Mouse (Mus musculus) intestine, embryonic 16.5 days (tissue): ENCODE data around the gene Ubxn1. TPM values are rescaled to one million over a fixed set of nuclear protein-coding genes. Genes with fewer than 3 reads are reported as not detected.
"Not testable (repeated sequence)": the region's sequence is repeated elsewhere in the genome, so short reads cannot be mapped to it uniquely, and the experiment has no call there.

Experiments used
- ATAC-seq: fragments of 200-750 bp; cut with Nextera tagmentation; 2 replicates; pipeline ENCODE4 v1.8.0; 2017; ENCODE audit warnings: moderate TSS enrichment, moderate library complexity
- H3K27ac ChIP-seq: fragments of 300-500 bp; sonication (generic); 2 replicates; pipeline ENCODE4 v1.5.1; 2014; ENCODE audit warnings: mild to moderate bottlenecking, low read length
- H3K27me3 ChIP-seq: fragments of 300-500 bp; sonication (generic); replicated peaks from 2 replicates; pipeline ENCODE4 v1.6.1; 2014; ENCODE audit warnings: low read length, control low read depth, mixed read lengths; ENCODE audit not compliant: control insufficient read depth, insufficient read depth
- H3K36me3 ChIP-seq: fragments of 300-500 bp; sonication (generic); 2 replicates; pipeline ENCODE4 v1.6.1; 2014; ENCODE audit warnings: low read length, control low read depth; ENCODE audit not compliant: control insufficient read depth, insufficient read depth
- H3K4me1 ChIP-seq: fragments of 300-500 bp; sonication (generic); 2 replicates; pipeline ENCODE4 v1.6.1; 2014; ENCODE audit warnings: low read length, control low read depth, mixed read lengths; ENCODE audit not compliant: control insufficient read depth, insufficient read depth
- H3K4me2 ChIP-seq: fragments of 300-500 bp; sonication (generic); 2 replicates; pipeline ENCODE4 v1.6.1; 2014; ENCODE audit warnings: low read depth, low read length, control low read depth
- H3K4me3 ChIP-seq: fragments of 300-500 bp; sonication (generic); 2 replicates; pipeline ENCODE4 v1.5.1; 2014; ENCODE audit warnings: mild to moderate bottlenecking, low read length
- H3K9ac ChIP-seq: fragments of 300-500 bp; sonication (generic); 2 replicates; pipeline ENCODE4 v1.6.1; 2014; ENCODE audit warnings: low read depth, low read length
- H3K9me3 ChIP-seq: fragments of 300-500 bp; sonication (generic); 2 replicates; pipeline ENCODE4 v1.6.1; 2016; ENCODE audit warnings: low read length, control low read depth; ENCODE audit not compliant: control insufficient read depth
- WGBS: fragments of 180-500 bp; shearing (Covaris S2); extraction: QIAGEN DNeasy Blood & Tissue Kit; methylation state at CpG from one replicate; pipeline ENCODE4 v1.1.7; 2014; 5-methylcytosine and 5-hydroxymethylcytosine counted together
- polyA plus RNA-seq: library from polyadenylated mRNA; unstranded; fragments of >200 nt; fragmentation: Nextera tagmentation; extraction: Ambion mirVana; gene quantifications from 2 replicates; pipeline ENCODE4 v1.2.1, GENCODE M21; 2015

Gene Ubxn1
- polyA plus RNA-seq, result 158 and 170 TPM in 2 replicates

DNA sequence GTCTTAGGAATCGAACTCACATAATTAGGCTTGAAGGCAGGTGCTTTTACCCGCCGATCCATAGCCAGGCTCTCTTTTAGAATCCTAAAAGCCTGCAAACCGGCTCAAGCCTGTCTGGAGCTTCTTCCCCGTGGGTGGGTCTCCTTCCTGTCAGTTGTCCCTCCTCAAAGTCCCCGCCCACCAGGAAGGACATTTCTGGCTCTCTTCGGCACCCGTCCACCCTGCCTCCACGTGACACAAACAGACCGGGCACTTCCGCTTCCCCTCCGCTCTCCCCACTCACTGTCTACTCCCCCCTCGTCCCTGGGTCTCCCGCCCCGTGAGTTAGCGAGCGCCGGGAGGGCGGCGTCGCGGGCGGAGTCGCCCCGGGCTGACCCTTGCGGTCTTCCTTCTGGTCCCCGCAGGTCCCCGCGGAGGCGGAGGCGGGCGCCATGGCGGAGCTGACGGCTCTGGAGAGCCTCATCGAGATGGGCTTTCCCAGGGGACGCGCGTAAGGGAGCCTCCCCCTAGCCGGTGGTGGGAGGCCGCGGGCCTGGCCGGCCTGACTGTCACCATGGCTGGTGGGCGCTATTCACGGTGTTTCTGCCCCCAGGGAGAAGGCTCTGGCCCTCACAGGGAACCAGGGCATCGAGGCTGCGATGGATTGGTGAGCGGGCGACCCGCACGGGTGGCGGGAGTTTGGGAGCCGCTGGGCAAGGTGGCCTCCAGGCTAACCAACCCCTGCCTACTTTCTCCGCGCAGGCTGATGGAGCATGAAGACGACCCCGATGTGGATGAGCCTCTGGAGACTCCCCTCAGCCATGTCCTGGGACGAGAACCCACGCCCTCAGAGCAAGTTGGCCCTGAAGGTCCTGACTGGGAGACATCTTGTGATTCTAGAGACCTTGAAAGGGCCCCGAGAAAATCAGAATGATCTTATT is at the start of gene Ubxn1:
TSS of gene Ubxn1 (plus strand) at position 230 of the 920 bp plus-strand sequence.
- peak within 1 kb of the TSS; percentile 98 for H3K9ac ChIP-seq
- WGBS, result under 1% methylated on average over 58 of the region's 59 CpGs
- H3K27me3 ChIP-seq, result no peaks in the 10 kb centered on the region
- peak; percentile 97 for ATAC-seq
- peak within 1 kb of the TSS; percentile 82 for H3K4me2 ChIP-seq
- H3K4me1 ChIP-seq, result peaks cover 10% of the 10 kb centered on the region
- peaks cover 7% of the 10 kb centered on the region for H3K36me3 ChIP-seq
- no peaks in the 10 kb centered on the region for H3K9me3 ChIP-seq
- H3K27ac ChIP-seq, result peak within 1 kb of the TSS; percentile 89
- H3K4me3 ChIP-seq, result peak within 1 kb of the TSS; percentile 98

DNA sequence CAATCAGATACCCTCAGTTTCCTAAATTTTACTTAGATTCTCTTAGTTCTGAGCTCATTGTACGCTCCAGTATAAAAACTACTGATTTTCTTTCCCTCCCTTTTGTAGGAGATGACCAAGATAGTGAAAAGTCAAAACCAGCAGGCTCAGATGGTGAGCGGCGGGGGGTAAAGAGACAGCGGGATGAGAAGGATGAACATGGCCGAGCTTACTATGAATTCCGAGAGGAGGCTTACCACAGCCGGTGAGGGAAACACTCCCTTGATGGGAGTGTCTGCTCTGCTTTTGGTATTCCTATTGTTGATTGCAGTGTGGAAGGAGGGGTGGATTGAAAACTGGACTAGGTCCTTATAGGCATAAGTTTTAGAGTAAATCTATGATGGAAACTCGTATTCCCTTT is 48.6 kb upstream of the Ubxn1 start:
- peaks cover 12% of the 10 kb centered on the region; the same call in 1 of the 2 replicates for H3K4me1 ChIP-seq
- H3K4me2 ChIP-seq, result peak overlapping the region; percentile 87
- H3K27me3 ChIP-seq, result no peaks in the 10 kb centered on the region
- H3K36me3 ChIP-seq, result peaks cover 21% of the 10 kb centered on the region
- peak overlapping the region; percentile 34 for H3K4me3 ChIP-seq
- ATAC-seq, result no peak
- H3K27ac ChIP-seq, result no peak overlapping the region
- H3K9me3 ChIP-seq, result no peaks in the 10 kb centered on the region
- 64% methylated on average over 8 of the region's 8 CpGs for whole genome bisulfite sequencing
- H3K9ac ChIP-seq, result peak overlapping the region; percentile 40; the same call in 1 of the 2 replicates

- Histone ChIP-seq H3K4me1 (no peaks in the 10 kb centered on the region), H3K9ac (no peak within 1 kb of the TSS), H3K4me3 (no peak within 1 kb of the TSS), H3K27ac (no peak within 1 kb of the TSS), H3K27me3 (no peaks in the 10 kb centered on the region), H3K4me2 (no peak within 1 kb of the TSS), H3K9me3 (no peaks in the 10 kb centered on the region), H3K36me3 (peaks cover 53% of the 10 kb centered on the region)
- no peak for ATAC-seq
- WGBS, result 90% methylated on average over 8 of the region's 8 CpGs
Observed at GRCm38 (mm10) chr19:8829660-8830059, 41.6 kb upstream of the Ubxn1 start, which contains the start of gene AC129217.1. Gene AC129217.1 (plus strand): TSS chr19:8829773.

GRCm38 (mm10) chr19:8830664-8831063 is 40.6 kb upstream of the Ubxn1 start:
- no peaks in the 10 kb centered on the region for H3K9me3 ChIP-seq
- peaks cover 53% of the 10 kb centered on the region for H3K36me3 ChIP-seq
- H3K27ac ChIP-seq, result no peak overlapping the region
- no peak overlapping the region for H3K4me3 ChIP-seq
- ATAC-seq, result no peak
- 92% methylated on average over 8 of the region's 8 CpGs for WGBS
- H3K27me3 ChIP-seq, result no peaks in the 10 kb centered on the region
- H3K4me2 ChIP-seq, result no peak overlapping the region
- H3K4me1 ChIP-seq, result no peaks in the 10 kb centered on the region
- H3K9ac ChIP-seq, result no peak overlapping the region

- Histone ChIP-seq H3K4me2 (no peak overlapping the region), H3K4me1 (no peaks in the 10 kb centered on the region), H3K27ac (no peak overlapping the region), H3K36me3 (peaks cover 50% of the 10 kb centered on the region), H3K27me3 (no peaks in the 10 kb centered on the region), H3K9me3 (no peaks in the 10 kb centered on the region), H3K9ac (no peak overlapping the region), H3K4me3 (no peak overlapping the region)
- 84% methylated on average over 11 of the region's 11 CpGs for WGBS
- ATAC-seq, result no peak
Observed at GRCm38 (mm10) chr19:8831262-8831661, 40.0 kb upstream of the Ubxn1 start.

- peaks cover 40% of the 10 kb centered on the region for H3K36me3 ChIP-seq
- 89% methylated on average over 4 of the region's 4 CpGs for WGBS
Observed at GRCm38 (mm10) chr19:8832971-8833370, 38.3 kb upstream of the Ubxn1 start.

DNA sequence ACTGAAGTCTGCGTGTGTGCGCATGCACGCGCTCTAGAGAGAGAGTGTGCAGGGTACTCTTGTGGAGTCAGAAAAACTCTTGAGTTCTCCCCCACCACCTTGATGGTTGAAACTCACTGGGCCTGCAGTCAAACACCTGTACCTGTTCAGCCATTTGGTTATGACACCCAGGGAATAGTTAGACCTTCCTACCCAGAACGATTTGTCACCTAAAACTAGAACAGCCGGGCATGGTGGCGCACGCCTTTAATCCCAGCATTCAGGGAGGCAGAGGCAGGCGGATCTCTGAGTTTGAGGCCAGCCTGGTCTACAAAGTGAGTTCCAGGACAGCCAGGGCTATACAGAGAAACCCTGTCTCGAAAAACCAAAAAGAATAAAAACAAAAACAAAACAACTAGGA is 35.0 kb upstream of the Ubxn1 start:
- ATAC-seq, H3K4me3 ChIP-seq, H3K9ac ChIP-seq, H3K27me3 ChIP-seq, H3K4me2 ChIP-seq, H3K27ac ChIP-seq, H3K9me3 ChIP-seq: not testable (repeated sequence)
- WGBS, result 89% methylated on average over 10 of the region's 10 CpGs
- H3K4me1 ChIP-seq, result peaks cover 22% of the 10 kb centered on the region
- H3K36me3 ChIP-seq, result peaks cover 18% of the 10 kb centered on the region

More at GRCm38 (mm10) chr19:8832971-8833370, 38.3 kb upstream of the Ubxn1 start:
- Histone ChIP-seq H3K9me3 (no peaks in the 10 kb centered on the region), H3K9ac (no peak overlapping the region), H3K4me3 (no peak overlapping the region), H3K27ac (no peak overlapping the region), H3K4me2 (no peak overlapping the region), H3K4me1 (no peaks in the 10 kb centered on the region; the same call in 1 of the 2 replicates), H3K27me3 (no peaks in the 10 kb centered on the region)
- no peak for ATAC-seq

- peak within 1 kb of the TSS; percentile 98 for H3K4me2 ChIP-seq
- H3K4me3 ChIP-seq, result peak within 1 kb of the TSS; percentile 66
- ATAC-seq, result peak; percentile 79
- no peaks in the 10 kb centered on the region for H3K9me3 ChIP-seq
- H3K9ac ChIP-seq, result peak within 1 kb of the TSS; percentile 89
- H3K27me3 ChIP-seq, result no peaks in the 10 kb centered on the region
- H3K4me1 ChIP-seq, result peaks cover 22% of the 10 kb centered on the region
- under 1% methylated on average over 38 of the region's 38 CpGs for WGBS
- H3K36me3 ChIP-seq, result peaks cover 11% of the 10 kb centered on the region
- peak within 1 kb of the TSS; percentile 96 for H3K27ac ChIP-seq
Observed at GRCm38 (mm10) chr19:8837251-8837791, 34.0 kb upstream of the Ubxn1 start, which contains the start of gene Bscl2. Gene Bscl2 (plus strand): TSS chr19:8837467.

DNA sequence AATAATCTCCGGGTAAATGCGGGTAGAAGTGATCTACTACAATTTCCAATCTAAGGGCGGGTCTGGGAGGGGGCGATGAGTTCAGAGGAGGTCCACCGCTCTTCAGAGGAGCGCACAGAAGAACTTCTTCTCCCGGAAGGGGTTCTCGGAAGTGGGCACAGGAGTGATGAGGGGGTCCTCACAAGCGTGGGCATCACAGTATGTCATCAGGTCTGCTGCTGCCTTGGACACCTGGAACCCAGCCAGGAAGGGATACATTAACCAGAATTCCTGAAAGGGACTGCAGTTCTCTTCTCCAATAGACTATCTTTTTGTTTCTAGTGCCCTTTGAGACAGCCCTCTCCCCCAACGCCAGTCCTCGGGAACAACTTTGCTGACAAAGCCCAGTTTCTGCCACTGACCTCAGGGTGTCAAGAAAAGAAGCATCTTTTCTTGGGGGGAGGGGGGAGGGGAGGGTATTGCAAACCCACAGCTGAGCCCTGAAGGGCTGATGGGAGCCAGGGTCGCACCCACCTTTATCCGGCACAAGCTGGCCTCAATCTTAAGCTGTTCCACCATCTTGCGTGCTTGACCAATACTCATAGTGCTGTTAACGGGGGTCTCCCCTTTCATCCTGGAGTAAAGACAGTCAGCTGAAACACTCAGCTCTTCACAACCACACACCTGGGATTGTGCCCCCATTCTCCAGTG is 33.1 kb upstream of the Ubxn1 start:
- WGBS, result 16% methylated on average over 15 of the region's 15 CpGs
- peak overlapping the region; percentile 89 for H3K9ac ChIP-seq
- H3K27ac ChIP-seq, result peak overlapping the region; percentile 96
- H3K27me3 ChIP-seq, result no peaks in the 10 kb centered on the region
- no peaks in the 10 kb centered on the region for H3K9me3 ChIP-seq
- peaks cover 6% of the 10 kb centered on the region for H3K36me3 ChIP-seq
- peak overlapping the region; percentile 98 for H3K4me2 ChIP-seq
- peak overlapping the region; percentile 66 for H3K4me3 ChIP-seq
- peak; percentile 24; the same call in 1 of the 2 replicates for ATAC-seq
- peaks cover 22% of the 10 kb centered on the region for H3K4me1 ChIP-seq
